Mouse (Mus musculus) induced T-regulatory cell, adult 2 months (primary cell): ENCODE measurements around the gene Prc1.

Source experiments
- DNase-seq: peaks from one replicate; pipeline ENCODE4 v3.0.0-alpha.2; 2012; ENCODE audit warnings: low read depth

Prc1 gene

DNA sequence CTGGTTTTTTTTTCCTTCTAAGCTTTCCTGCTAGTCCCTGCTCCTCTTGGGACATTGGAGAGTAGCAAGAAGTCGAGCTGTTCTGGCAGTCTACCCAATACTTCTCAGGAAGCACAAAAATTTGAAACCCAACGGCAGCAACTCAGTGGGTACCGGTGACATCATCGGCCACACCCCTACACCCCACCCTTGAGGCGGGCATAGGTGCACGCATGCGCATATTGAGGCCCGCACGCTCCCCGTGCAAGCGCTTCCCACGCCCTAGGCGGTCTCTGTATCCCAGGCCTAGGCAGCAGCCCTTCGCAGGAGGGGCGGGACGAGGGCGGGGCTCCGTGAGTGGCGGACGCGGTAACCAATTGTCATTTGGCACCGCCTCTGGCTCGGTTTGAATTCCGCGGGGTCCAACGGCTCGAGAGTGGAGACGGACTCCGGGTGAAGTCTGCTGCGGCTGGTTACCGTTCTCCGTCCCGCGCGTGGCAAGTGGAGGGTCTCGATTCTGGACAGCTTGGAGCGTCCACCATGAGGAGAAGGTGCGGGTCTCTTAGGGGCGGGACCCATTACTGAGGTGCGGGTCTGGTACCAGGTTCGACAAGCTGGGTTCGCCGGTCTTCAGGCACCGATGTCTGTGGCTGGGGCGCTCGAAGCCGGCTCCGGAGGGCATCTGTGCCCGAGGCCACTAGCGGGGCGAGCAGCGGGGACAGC lies at the start of gene Prc1:
Gene Prc1 (plus strand): TSS at position 389 of the 702 bp plus-strand sequence.
- DNase-seq = peak; percentile 99

DNA sequence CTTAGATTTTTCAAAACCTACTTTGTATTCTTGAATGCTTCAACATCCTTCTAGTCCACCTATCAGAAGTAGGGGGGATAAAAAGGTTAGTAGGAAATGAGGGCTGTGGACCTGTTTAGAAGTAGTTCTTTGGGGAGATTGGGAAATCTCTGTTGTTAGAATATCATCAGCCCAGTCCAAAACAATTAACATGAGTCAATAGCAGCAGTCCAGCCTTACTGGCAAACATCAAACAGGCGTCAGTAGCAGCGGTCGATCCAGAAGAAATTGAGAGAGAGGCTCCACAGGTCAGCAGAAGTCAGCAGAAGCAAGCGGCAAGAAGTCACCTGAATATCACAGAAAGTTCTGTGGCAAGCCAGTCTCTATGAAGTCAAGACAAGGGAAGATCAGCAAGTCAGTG lies 49.4 kb upstream of the Prc1 start:
- no peak for DNase-seq

DNA sequence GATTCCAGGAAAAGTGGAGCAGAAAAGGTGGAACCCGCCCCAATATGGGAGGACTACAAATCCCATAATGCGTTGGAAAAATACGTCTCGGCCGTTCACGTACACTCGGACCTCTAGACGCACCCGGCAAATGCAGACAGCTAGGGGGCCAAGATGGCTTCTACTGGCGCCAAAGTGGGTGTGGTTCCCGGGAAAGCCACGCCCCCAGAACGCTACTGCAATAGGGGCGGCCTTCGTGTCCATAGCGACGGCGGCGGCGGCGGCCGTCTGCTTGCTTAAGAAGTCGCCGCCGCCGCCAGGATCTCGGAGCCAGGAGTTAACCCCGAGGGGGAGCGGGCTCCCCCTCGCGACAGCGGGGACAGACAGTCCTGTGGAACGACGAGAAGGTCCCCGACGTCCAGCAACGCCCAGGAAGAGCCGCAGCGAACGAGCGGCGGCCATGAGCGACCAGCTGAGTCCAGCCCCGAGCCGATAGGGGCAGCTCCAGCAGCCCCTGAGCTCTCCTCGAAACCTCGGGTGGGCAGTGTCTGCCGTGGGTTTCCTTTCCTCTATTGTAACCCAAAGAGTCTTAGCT lies 48.0 kb upstream of the Prc1 start, which contains the start of gene Ttll13:
Gene Ttll13 (plus strand): TSS at position 229 of the 574 bp plus-strand sequence.
- peak; percentile 97 for DNase-seq

DNA sequence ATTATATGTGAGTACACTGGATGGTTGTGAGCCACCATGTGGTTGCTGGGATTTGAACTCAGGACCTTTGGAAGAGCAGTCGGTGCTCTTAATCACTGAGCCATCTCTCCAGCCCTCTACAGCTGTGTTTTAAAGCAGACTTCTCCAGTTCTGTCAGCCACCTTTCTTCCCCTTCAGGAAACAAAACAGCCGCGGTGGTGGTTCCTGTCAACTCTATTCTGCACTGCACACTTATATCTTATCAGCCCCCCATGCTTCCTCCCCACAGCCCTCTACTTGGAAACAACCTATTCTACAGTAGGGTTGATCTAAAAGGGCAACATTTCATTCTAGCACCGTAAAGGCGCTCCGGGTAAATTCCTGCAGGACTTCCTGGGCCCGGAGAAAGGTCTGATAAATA lies 47.4 kb upstream of the Prc1 start:
- DNase-seq = peak; percentile 47

DNA sequence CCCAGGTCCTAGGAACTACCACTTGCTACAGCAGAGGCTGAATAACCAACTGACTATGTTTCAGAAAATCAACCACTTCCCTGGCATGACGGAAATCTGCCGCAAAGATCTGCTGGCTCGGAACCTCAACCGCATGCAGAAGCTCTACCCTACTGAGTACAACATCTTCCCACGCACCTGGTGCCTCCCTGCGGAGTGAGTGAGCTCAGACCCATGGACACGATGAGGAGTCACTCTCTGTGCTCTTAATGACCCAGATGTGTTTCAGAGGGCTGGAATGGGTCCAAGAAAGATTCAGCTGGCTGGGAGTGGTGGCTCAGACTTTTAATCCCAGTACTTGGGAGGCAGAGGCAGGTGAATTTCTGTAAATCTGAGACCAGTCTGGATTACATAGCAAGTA lies 41.8 kb upstream of the Prc1 start:
- no peak for DNase-seq

DNA sequence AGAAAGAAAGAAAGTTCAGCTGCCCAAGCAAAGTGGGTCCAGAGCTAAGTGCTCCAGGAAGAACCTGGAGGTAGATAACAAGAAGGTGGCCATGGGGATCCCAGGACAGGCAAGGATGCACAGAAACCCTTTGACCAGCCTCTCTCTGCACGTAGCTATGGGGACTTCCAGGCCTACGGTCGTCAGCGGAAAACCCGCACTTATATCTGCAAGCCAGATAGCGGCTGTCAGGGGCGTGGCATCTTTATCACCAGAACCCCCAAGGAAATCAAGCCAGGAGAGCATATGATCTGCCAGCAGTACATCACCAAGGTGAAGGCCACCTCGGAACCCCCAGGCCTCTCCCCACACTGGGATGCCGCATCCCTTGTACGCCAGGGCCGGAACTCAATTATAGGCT lies 41.4 kb upstream of the Prc1 start:
- peak; percentile 60 for DNase-seq

DNA sequence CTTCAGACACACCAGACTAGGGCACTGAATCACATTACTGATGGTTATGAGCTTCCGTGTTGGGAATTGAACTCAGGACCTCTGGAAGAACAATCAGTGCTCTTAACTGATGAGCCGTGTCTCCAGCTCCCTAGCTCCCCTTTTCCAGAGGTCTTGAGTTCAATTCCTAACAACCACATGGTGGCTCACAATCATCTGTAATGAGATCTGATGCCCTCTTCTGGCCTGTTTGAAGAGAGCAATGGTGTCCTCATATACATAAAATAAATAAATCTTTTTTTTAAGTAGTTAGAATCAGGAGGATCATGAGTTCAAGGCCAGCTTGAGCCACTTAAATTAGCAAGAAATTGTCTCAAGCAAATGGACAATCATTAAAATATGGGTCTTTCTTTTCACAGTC lies 38.3 kb upstream of the Prc1 start:
- peak; percentile 46 for DNase-seq

DNA sequence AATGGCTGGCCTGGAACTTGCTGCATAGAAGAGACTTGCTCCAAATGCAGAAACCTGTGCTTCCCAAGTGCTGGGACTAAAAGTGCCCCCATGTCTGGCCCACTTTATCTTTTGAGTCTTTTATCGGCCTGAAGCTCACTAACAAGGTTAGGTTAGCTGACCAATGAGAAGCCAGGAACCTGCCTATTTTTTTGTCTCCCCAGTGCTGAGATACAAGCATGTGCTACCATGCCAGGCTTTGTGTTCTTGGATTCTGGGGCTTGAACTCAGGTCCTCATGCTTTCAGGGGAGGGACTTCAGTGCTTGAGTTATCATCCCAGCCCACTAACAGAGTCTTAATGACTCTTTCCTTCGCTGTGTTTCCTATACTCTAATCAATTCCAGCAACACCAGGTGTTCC lies 36.5 kb upstream of the Prc1 start:
- no peak for DNase-seq

DNA sequence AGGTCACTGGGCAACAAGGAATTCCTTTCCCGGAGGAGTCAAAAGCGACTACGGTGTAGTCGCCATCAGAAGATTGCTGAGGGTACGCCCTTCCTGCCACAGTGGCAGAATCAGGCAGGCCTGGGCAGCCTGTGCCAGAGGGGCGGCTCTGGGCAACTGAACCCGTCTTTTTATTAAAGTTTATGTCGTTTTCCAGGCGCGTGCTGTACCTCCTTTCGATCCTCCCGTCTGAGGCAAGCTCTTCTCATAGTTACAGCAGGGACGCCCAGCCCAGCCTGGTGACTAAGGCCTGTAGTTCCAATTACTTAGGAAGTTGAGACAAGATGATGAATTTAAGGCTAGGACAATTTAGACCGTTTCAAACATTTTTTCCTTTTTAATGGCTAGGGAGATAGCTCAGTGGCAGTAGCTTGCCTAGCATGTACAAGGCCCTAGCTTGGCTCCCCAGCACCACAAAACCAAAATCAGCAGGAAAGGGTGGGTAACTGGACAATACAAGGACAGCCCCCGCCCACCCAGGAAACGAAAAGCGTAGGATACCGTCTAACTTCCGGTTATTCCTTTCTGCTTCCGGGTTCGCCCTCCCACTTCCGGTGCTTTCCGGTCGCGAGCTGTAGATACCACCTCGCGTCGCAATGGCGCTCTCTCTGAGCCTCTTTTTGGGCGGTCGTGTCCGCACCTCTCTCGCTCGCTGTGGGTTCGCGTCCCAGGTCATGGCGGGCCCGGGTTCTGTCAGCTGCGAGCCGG lies 33.5 kb upstream of the Prc1 start, which contains the start of gene Ngrn:
Gene Ngrn (plus strand): TSS at position 591 of the 747 bp plus-strand sequence.
- DNase-seq = peak; percentile 93

DNA sequence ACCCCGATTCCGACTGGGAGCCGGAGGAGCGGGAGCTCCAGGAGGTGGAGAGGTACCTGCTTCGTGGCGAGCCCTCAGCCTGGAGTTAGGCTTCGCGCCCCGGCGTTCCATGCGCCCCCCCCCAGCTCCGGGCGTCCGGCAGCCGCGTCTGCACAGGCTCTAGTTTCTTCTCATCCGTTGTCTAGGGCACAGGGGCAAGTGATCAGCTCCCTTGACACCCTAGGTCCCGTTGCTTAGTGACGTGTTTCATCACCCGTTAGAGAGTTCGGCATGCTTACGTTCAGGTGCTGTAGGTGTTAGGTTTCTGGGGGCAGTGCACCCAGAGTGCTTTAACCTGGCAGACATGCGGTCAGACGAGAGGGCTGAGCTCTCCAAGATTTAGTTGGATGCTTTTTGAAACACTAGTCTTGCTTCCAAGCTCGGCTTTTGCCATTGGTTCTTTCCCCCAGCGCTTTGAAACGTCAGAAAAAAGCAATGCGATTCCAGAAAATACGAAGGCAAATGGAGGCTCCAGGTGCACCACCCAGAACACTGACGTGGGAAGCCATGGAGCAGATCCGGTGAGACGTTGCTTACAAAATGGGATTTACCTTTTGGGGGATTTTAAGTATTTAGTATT lies 32.8 kb upstream of the Prc1 start:
- no peak for DNase-seq

DNA sequence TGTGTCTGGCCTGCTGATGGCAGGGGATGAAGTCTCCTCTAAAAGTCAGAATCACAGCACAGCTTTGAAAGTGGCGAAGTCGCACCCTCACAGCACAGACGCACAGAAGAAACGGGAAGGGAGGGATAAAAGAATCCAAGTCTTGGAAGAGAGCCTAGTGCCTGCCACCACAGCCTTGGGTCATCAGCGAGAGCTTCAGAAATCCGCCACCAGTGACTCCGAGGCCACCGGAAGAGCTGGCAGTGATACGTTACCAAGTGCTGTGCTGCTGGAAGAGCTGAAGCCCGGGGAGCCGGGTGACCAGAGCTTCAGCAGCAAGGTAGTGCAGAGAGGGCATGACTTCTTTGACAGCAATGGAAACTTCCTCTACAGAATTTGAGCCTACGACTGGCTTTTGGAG lies 29.6 kb upstream of the Prc1 start:
- no peak for DNase-seq

DNA sequence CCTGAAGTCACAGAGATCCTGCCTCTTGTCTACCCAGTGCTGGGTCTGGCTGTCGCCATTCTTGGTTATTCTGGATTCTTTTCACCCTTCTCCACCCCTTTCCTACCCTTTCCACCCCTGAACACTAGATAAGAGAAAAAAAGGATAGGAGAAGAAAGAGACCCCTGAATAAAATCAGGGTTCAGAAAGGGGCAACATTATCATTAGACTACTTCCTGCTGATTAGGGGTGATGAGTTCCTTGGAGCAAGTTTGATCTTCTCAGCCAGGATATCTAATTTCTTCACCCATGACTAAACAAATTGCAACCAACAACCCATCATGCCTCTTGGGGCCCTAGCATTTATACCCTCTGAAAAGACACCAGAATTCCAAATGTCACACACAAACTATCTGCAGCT lies 26.5 kb upstream of the Prc1 start:
- no peak for DNase-seq

DNA sequence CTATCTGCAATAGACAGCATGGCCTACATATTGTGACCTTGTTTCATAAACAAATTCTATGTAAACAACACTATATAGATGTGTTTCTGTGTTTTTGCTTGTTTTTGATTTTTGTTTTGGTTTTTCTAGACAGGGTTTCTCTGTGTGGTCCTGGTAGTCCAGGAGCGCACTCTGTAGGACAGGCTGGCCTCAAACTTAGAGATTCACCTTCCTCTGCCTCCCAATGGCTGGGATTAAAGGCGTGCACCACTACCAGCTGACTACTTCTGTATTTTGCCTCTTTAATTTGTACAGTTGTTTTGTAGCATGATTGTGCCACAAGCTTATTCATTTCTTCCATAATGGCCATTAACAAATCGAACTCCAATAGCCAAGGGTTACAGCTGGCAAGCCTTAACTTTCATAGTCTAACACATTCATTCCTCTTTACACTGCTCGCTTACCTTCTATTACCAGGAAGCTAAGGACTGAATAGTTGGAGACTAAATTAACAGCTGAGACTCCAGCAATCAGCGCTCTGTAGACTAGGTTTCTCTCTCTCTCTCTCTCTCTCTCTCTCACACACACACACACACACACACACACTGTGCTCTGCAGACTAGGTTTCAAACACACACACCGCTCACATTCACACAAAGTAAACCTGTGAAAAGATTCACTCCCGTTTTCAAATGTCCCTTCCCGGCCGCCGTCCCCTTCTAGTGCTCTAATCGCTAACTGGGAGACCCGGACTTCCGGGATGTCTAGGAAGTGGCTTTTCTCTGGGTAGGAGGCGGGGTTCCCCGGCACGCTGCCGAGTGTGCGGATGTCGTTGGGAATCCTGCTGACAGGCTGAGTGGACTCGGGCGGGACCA lies 25.1 kb upstream of the Prc1 start, which contains the start of gene Vps33b:
Gene Vps33b (plus strand): TSS at position 753 of the 854 bp plus-strand sequence.
- DNase-seq = peak; percentile 99

DNA sequence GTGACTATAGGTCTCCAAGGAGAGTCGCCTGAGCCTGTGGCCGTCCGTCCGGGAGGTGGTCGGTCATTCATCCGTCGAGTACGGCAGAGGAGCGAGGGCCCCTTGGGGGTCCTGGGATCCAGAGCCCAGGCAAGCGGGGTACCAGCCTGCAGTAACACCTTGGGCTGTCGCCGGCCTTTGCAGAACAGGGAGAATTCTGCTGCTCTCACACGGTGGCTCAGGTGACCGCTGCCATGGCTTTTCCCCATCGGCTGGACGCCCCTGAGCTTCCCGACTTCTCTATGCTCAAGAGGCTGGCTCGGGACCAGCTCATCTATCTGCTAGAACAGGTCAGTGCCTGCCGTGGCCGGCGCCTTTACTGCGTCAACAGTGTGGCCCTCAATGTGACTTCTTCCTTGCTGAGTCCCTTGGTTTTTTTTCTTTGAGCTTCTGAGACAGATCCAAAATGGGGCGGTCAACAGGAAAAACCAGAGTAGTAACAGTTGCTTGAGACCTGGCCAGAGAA lies 24.4 kb upstream of the Prc1 start:
- DNase-seq = no peak

DNA sequence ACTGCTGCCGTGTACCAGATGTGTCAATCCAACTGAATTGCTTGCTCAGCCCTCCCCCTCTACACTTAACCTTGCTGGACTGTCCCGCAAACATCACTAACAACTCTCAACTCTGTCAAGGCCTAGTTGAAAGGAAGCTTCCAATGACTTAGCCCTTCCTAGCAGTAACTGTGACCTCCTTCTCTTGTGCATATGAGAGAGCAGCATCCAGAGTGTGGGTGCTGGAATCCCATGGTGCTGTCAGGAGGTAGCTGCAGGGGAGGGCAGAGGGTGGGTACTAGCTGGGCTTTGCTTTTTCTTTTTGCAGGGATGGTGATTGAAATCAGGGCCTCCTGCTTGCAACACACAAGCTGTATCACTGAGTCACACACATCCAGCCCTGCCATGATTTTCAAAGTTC lies 20.8 kb upstream of the Prc1 start:
- no peak for DNase-seq

DNA sequence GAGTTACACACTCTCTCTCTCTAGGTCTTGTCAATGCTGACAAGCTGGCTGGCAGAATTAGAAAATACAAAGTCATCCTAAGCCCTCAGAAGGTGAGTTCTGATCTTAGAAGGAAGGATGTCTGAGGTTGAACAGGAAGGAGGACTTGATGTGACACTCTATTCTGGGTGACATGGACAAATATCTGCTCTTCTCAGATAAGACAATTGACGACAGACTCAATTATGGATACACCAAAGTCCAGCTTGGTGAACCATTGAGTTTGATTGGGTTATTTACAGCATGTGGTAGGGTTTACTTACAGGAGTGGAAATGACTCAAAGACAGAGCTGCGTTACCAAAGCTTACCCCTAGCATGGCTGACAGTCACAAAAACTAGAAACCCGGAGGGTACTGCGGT lies 17.9 kb upstream of the Prc1 start:
- no peak for DNase-seq

DNA sequence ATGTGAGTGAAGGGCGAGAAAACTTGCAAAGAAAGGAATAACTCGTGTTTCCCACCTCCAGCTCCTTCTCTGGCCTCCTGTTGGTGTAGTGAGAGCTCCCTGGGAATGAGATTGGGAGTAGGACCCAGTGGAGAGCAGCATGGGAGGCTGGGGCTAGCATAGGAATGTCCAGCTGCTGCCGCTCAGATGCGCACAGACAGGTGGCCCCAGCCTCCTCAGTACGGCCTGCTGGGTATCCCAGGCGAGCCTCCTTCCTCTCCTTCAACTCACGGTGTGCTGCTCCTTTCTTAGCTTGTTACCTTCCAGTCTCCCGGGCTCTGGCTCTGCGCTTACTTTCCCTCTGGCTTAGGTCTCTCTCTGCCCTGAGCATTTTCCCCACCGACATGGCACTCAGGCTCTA lies 14.2 kb upstream of the Prc1 start:
- no peak for DNase-seq

DNA sequence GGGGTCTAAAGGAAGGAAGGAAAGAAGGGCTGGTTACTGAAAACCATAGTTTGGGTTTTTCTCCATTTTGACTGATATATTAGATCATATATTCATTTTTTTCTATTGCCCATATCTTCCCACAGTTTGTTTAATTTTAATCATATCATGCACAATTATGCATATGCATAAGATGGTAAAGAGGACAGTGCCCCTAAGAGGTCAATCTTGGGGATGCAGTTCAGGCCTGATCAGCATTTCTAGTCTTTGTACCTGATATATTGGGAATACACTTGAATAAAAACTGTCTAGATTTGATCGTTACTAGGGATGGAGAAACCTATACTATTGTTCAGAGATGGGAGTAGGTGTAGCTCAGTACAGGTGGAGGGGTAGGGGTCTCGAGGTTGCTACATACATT lies 13.3 kb upstream of the Prc1 start:
- DNase-seq = no peak

DNA sequence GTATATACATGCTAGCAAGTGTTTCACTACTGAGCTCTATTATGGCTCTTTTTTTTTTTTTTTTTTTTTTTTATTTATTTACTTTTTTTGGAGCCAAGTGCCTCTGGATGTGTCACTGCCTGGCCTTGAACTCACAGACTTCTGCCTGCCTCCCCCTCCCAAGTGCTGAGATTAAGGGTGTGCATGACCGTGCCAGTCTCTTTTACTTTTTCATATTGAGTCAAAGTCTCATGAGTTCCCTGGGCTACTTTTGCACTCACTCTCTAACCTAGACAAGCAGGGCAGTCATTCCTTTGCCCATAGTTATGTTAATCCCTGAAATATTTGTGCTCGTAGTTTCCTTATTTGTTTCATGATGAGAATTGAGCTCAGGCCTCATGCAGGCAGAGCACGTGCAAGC lies 12.6 kb upstream of the Prc1 start:
- DNase-seq = no peak

DNA sequence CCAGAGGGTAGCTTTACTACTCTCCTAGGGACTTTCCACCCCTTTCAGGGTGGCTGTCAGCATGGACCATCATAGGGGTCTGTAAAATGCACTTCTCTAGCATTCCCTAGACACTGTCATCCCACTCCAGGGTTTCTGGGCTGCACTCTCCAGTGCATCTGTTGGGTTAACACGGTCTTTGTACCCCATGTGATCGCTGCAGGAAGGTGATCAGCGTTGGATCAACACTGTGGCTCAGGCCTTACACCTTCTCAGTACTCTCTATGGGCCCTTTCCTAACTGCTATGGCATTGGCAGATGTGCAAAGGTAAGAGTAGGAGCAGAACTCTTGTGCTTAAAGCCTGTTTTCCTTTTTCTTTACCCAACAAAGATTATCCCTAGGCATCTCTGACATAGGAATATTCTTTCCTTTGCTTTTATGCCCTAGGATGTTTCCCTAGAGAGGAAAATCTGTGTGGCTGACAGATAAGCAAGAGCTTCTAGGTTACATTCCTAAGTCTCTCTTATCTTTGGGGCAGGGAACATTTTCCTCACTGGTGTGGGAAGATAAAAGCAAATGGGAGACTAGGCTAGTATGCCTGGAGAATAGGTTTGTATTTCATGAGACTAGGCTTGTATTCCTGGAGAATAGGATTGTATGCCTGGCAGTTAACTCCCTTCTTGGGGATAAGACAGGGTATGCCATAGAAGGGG lies 10.9 kb upstream of the Prc1 start:
- no peak for DNase-seq

DNA sequence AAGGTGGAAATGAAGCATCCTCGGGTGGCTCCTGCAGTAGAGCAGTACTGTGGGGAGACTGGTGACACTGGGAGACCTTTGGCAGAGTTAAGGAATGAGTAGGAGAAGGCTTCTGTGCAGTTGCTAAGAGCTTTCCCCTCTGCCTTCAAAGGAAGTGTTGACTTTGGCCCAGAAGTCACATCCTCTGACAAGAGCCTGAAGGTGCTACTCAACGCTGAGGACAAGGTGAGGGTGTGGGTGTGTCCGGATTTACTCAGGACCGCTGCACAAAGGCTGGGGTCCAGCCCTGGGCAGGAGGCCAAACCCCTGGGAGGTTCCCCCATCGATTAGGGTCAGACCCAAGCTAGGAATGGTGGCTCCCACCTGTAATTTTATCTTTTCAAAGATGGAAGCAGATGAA lies 9.9 kb upstream of the Prc1 start:
- no peak for DNase-seq
